Mouse (Mus musculus) T-helper 17 cell (primary cell): ENCODE data around the gene Tmem235.

Experiments
- in situ Hi-C, 2 experiments: fragments of 300-600 bp; cut with MboI, MseI; formaldehyde crosslinking; loops; 1 replicate in 1 of 2; 2 replicates in 1 of 2; pipeline ENCODE4 v1.15.1; 2025; ENCODE audit warnings: high pct_unique_total_duplicates in 2 of 2

The Tmem235 gene

GRCm38 (mm10) chr11:117863174-117863856, 2.8 kb downstream of the Tmem235 start:
- in situ Hi-C loops, result no loop called here

- in situ Hi-C loops, result loop anchor here in 1 of 2 experiments (5.0 kb wide), 1 partner anchor 157 kb away; no protein-coding TSS in a partner anchor
Observed at GRCm38 (mm10) chr11:117864805-117865204, 4.3 kb downstream of the Tmem235 start.

GRCm38 (mm10) chr11:117865988-117866387, 5.4 kb downstream of the Tmem235 start:
- in situ Hi-C loops, result loop anchor here in 1 of 2 experiments (5.0 kb wide), 1 partner anchor 156 kb away; no protein-coding TSS in a partner anchor

GRCm38 (mm10) chr11:117870688-117871365, 10.3 kb downstream of the Tmem235 start:
- in situ Hi-C loops, result loop anchor here (5.0 kb wide), 2 partner anchors 96 to 216 kb away; no protein-coding TSS in a partner anchor

GRCm38 (mm10) chr11:117871376-117871775, 10.8 kb downstream of the Tmem235 start:
- in situ Hi-C loops, result loop anchor here (5.0 kb wide), 2 partner anchors 96 to 216 kb away; no protein-coding TSS in a partner anchor

GRCm38 (mm10) chr11:117871911-117872584, 11.5 kb downstream of the Tmem235 start:
- in situ Hi-C loops, result loop anchor here (5.0 kb wide), 2 partner anchors 95 to 215 kb away; no protein-coding TSS in a partner anchor

- in situ Hi-C loops, result loop anchor here (5.0 kb wide), 2 partner anchors 94 to 214 kb away; no protein-coding TSS in a partner anchor
Observed at GRCm38 (mm10) chr11:117872861-117873608, 12.5 kb downstream of the Tmem235 start, which contains the start of gene Tha1. Tha1 (minus strand) TSS chr11:117873481.

GRCm38 (mm10) chr11:117874419-117874818, 13.9 kb downstream of the Tmem235 start:
- in situ Hi-C loops, result loop anchor here (5.0 kb wide), 2 partner anchors 93 to 213 kb away; no protein-coding TSS in a partner anchor

GRCm38 (mm10) chr11:117875681-117876080, 15.1 kb downstream of the Tmem235 start:
- in situ Hi-C loops, result no loop called here

GRCm38 (mm10) chr11:117877917-117878745, 17.6 kb downstream of the Tmem235 start:
- in situ Hi-C loops, result no loop called here

- in situ Hi-C loops, result no loop called here
Observed at GRCm38 (mm10) chr11:117878892-117879291, 18.3 kb downstream of the Tmem235 start.

- in situ Hi-C loops, result no loop called here
Observed at GRCm38 (mm10) chr11:117879676-117880075, 19.1 kb downstream of the Tmem235 start.

- in situ Hi-C loops, result no loop called here
Observed at GRCm38 (mm10) chr11:117880336-117880976, 19.9 kb downstream of the Tmem235 start.

GRCm38 (mm10) chr11:117880977-117881358, 20.4 kb downstream of the Tmem235 start:
- in situ Hi-C loops, result no loop called here

GRCm38 (mm10) chr11:117881787-117882186, 21.2 kb downstream of the Tmem235 start:
- in situ Hi-C loops, result no loop called here

- in situ Hi-C loops, result no loop called here
Observed at GRCm38 (mm10) chr11:117882208-117882607, 21.7 kb downstream of the Tmem235 start.

GRCm38 (mm10) chr11:117886000-117886399, 25.4 kb downstream of the Tmem235 start:
- in situ Hi-C loops, result no loop called here

- in situ Hi-C loops, result no loop called here
Observed at GRCm38 (mm10) chr11:117888168-117888852, 27.8 kb downstream of the Tmem235 start.
